Mouse (Mus musculus) heart, embryonic 11.5 days (tissue): ENCODE results near the gene Il10rb. TPM values are rescaled to one million over a fixed set of nuclear protein-coding genes. Genes with fewer than 3 reads are reported as not detected.
A peak's percentile ranks its signal among the peaks of the same experiment; 100 is the strongest.

ENCODE experiments used
- ATAC-seq: fragments of 200-750 bp; cut with Nextera tagmentation; replicated peaks from 2 replicates; pipeline ENCODE4 v1.8.0; 2017; ENCODE audit warnings: moderate library complexity; ENCODE audit not compliant: insufficient number of reproducible peaks, low FRiP score, low TSS enrichment
- H3K27ac ChIP-seq: fragments of 300-500 bp; sonication (generic); 2 replicates; pipeline ENCODE4 v1.5.1; 2014; ENCODE audit warnings: mild to moderate bottlenecking, low read depth, low read length
- H3K27me3 ChIP-seq: fragments of 300-500 bp; sonication (generic); 2 replicates; pipeline ENCODE4 v1.6.1; 2014; ENCODE audit warnings: mild to moderate bottlenecking, low read length, mixed read lengths; ENCODE audit not compliant: control insufficient read depth, insufficient read depth
- H3K36me3 ChIP-seq: fragments of 300-500 bp; sonication (generic); 2 replicates; pipeline ENCODE4 v1.6.1; 2014; ENCODE audit warnings: mild to moderate bottlenecking, low read length, moderate library complexity, mixed read lengths; ENCODE audit not compliant: control insufficient read depth, insufficient read depth
- H3K4me1 ChIP-seq: fragments of 300-500 bp; sonication (generic); 2 replicates; pipeline ENCODE4 v1.6.1; 2014; ENCODE audit warnings: low read length; ENCODE audit not compliant: control insufficient read depth, insufficient read depth
- H3K4me2 ChIP-seq: fragments of 300-500 bp; sonication (generic); 2 replicates; pipeline ENCODE4 v1.6.1; 2014; ENCODE audit warnings: mild to moderate bottlenecking, moderate library complexity
- H3K4me3 ChIP-seq: fragments of 300-500 bp; sonication (generic); 2 replicates; pipeline ENCODE4 v1.5.1; 2014; ENCODE audit warnings: low read depth, low read length
- H3K9ac ChIP-seq: fragments of 300-500 bp; sonication (generic); 2 replicates; pipeline ENCODE4 v1.6.1; 2014; ENCODE audit warnings: mild to moderate bottlenecking, low read depth, low read length, moderate library complexity
- H3K9me3 ChIP-seq: fragments of 300-500 bp; sonication (generic); replicated peaks from 2 replicates; pipeline ENCODE4 v1.6.1; 2016; ENCODE audit warnings: low read length; ENCODE audit not compliant: control insufficient read depth
- WGBS: fragments of 180-500 bp; shearing (Covaris S2); extraction: QIAGEN DNeasy Blood & Tissue Kit; methylation state at CpG from one replicate; pipeline ENCODE4 v1.1.7; 2014; ENCODE audit not compliant: insufficient replicate concordance; 5-methylcytosine and 5-hydroxymethylcytosine counted together
- polyA plus RNA-seq: library from polyadenylated mRNA; unstranded; fragments of >200 nt; fragmentation: Nextera tagmentation; extraction: Ambion mirVana; gene quantifications from 2 replicates; pipeline ENCODE4 v1.2.1, GENCODE M21; 2014

The Il10rb gene
- polyA plus RNA-seq, 1 experiment from 2014 or later = 38.6 TPM

GRCm38 (mm10) chr16:91363483-91363882 is 42.5 kb upstream of the Il10rb start:
- H3K27ac ChIP-seq = peak overlapping the region; percentile 77
- H3K4me2 ChIP-seq = 0 out of 2 replicates have a peak overlapping the region, but pooled peaks have one; percentile 18
- 28% methylated on average over 3 of the region's 3 CpGs for WGBS
- no peak overlapping the region for H3K4me3 ChIP-seq
- no peaks in the 10 kb centered on the region for H3K36me3 ChIP-seq
- peaks cover 11% of the 10 kb centered on the region; the same call in 1 of the 2 replicates for H3K4me1 ChIP-seq
- ATAC-seq = no peak; the same call in 1 of the 2 replicates
- H3K9ac ChIP-seq = no peak overlapping the region
- H3K9me3 ChIP-seq = no peaks in the 10 kb centered on the region
- H3K27me3 ChIP-seq = no peaks in the 10 kb centered on the region

- no peak overlapping the region for H3K9ac ChIP-seq
- no peak overlapping the region for H3K4me2 ChIP-seq
- H3K9me3 ChIP-seq = no peaks in the 10 kb centered on the region
- ATAC-seq = no peak
- no peak overlapping the region for H3K27ac ChIP-seq
- no peaks in the 10 kb centered on the region for H3K36me3 ChIP-seq
- no peak overlapping the region for H3K4me3 ChIP-seq
- H3K4me1 ChIP-seq = peaks cover 11% of the 10 kb centered on the region; the same call in 1 of the 2 replicates
- H3K27me3 ChIP-seq = no peaks in the 10 kb centered on the region
These were observed 39.4 kb upstream of the Il10rb start for GRCm38 (mm10) chr16:91366567-91366966.

GRCm38 (mm10) chr16:91367066-91367465 is 38.9 kb upstream of the Il10rb start:
- Histone ChIP-seq H3K9me3 (no peaks in the 10 kb centered on the region), H3K27me3 (no peaks in the 10 kb centered on the region), H3K4me3 (no peak overlapping the region), H3K36me3 (no peaks in the 10 kb centered on the region), H3K27ac (no peak overlapping the region), H3K4me2 (no peak overlapping the region), H3K9ac (no peak overlapping the region), H3K4me1 (peaks cover 10% of the 10 kb centered on the region)
- no peak for ATAC-seq
- WGBS = 80% methylated on average over 2 of the region's 2 CpGs

GRCm38 (mm10) chr16:91372577-91373472 is 33.1 kb upstream of the Il10rb start, which contains the start of gene Ifnar2:
Ifnar2 (plus strand) TSS chr16:91372783.
- Histone ChIP-seq H3K4me2 (peak within 1 kb of the TSS; percentile 83), H3K27me3 (no peaks in the 10 kb centered on the region), H3K4me3 (peak within 1 kb of the TSS; percentile 86), H3K36me3 (peaks cover 3% of the 10 kb centered on the region; the same call in 1 of the 2 replicates), H3K27ac (peak within 1 kb of the TSS; percentile 96), H3K4me1 (peaks cover 5% of the 10 kb centered on the region), H3K9ac (peak within 1 kb of the TSS; percentile 97), H3K9me3 (no peaks in the 10 kb centered on the region)
- ATAC-seq = peak; percentile 92
- under 1% methylated on average over 62 of the region's 62 CpGs for WGBS

GRCm38 (mm10) chr16:91373473-91374252 is 32.3 kb upstream of the Il10rb start:
- Histone ChIP-seq H3K4me1 (peaks cover 11% of the 10 kb centered on the region), H3K27me3 (no peaks in the 10 kb centered on the region), H3K4me2 (peak overlapping the region; percentile 83), H3K4me3 (peak overlapping the region; percentile 86), H3K27ac (peak overlapping the region; percentile 96), H3K36me3 (peaks cover 3% of the 10 kb centered on the region; the same call in 1 of the 2 replicates), H3K9ac (peak overlapping the region; percentile 97), H3K9me3 (no peaks in the 10 kb centered on the region)
- 33% methylated on average over 13 of the region's 13 CpGs for WGBS
- no peak for ATAC-seq

- H3K4me3 ChIP-seq = peak overlapping the region; percentile 86
- no peaks in the 10 kb centered on the region for H3K9me3 ChIP-seq
- no peak overlapping the region for H3K9ac ChIP-seq
- no peak overlapping the region for H3K27ac ChIP-seq
- ATAC-seq = no peak
- WGBS = 35% methylated on average over 3 of the region's 3 CpGs
- peaks cover 17% of the 10 kb centered on the region for H3K4me1 ChIP-seq
- H3K27me3 ChIP-seq = no peaks in the 10 kb centered on the region
- peak overlapping the region; percentile 83 for H3K4me2 ChIP-seq
- H3K36me3 ChIP-seq = peaks cover 3% of the 10 kb centered on the region; the same call in 1 of the 2 replicates
These were observed 31.7 kb upstream of the Il10rb start for GRCm38 (mm10) chr16:91374253-91374634.

- 95% methylated on average over 10 of the region's 10 CpGs for WGBS
These were observed 29.3 kb upstream of the Il10rb start for GRCm38 (mm10) chr16:91376701-91377100.

GRCm38 (mm10) chr16:91378431-91378986 is 27.5 kb upstream of the Il10rb start:
- Histone ChIP-seq H3K4me2 (peak overlapping the region; percentile 48), H3K9ac (no peak overlapping the region), H3K36me3 (peaks cover 3% of the 10 kb centered on the region; the same call in 1 of the 2 replicates), H3K4me3 (no peak overlapping the region), H3K27ac (no peak overlapping the region), H3K27me3 (no peaks in the 10 kb centered on the region), H3K9me3 (no peaks in the 10 kb centered on the region), H3K4me1 (peaks cover 17% of the 10 kb centered on the region)
- 48% methylated on average over 17 of the region's 17 CpGs for WGBS
- no peak for ATAC-seq

More at GRCm38 (mm10) chr16:91376701-91377100, 29.3 kb upstream of the Il10rb start:
- Histone ChIP-seq H3K36me3 (peaks cover 3% of the 10 kb centered on the region; the same call in 1 of the 2 replicates), H3K4me1 (peaks cover 19% of the 10 kb centered on the region), H3K4me3 (no peak overlapping the region), H3K9me3 (no peaks in the 10 kb centered on the region), H3K27me3 (no peaks in the 10 kb centered on the region), H3K9ac (no peak overlapping the region), H3K4me2 (no peak overlapping the region), H3K27ac (no peak overlapping the region)
- no peak for ATAC-seq
